Mouse (Mus musculus) small intestine, adult 2 months (tissue): ENCODE data around the gene Dnajc21.

Experiments
- CTCF ChIP-seq: fragments of 200-500 bp; IDR thresholded peaks from 2 replicates; pipeline ENCODE4 v1.5.1; 2012; ENCODE audit warnings: low read depth, mild to moderate bottlenecking, control low read depth, inconsistent platforms, low read length, moderate library complexity, mixed read lengths; ENCODE audit not compliant: insufficient replicate concordance, insufficient read length; ENCODE audit errors: extremely low read depth
- POLR2A ChIP-seq: fragments of 200-500 bp; IDR thresholded peaks from 2 replicates; pipeline ENCODE4 v1.6.1; 2012; ENCODE audit warnings: low read depth, mild to moderate bottlenecking, control low read depth, inconsistent platforms, low read length, moderate library complexity

- no peak for TF ChIP-seq CTCF
- TF ChIP-seq POLR2A: no peak
Measured at GRCm38 (mm10) chr15:10463555-10463954, 6.8 kb downstream of the Dnajc21 start.
